Mouse (Mus musculus) heart, postnatal 0 days (tissue): ENCODE data around the gene Lamb3. TPM values are rescaled to one million over a fixed set of nuclear protein-coding genes. Genes with fewer than 3 reads are reported as not detected.

Experiments used
- ATAC-seq: fragments of 200-750 bp; cut with Nextera tagmentation; 2 replicates; pipeline ENCODE4 v1.8.0; 2017; ENCODE audit warnings: low read depth, moderate number of reproducible peaks, moderate library complexity; ENCODE audit not compliant: insufficient read depth
- DNase-seq: peaks from one replicate; pipeline ENCODE4 v3.0.0-alpha.2; 2016; ENCODE audit warnings: low spot score
- H3K27ac ChIP-seq: fragments of 300-500 bp; sonication (generic); 2 replicates; pipeline ENCODE4 v1.5.1; 2014; ENCODE audit warnings: low read depth, mild to moderate bottlenecking
- H3K27me3 ChIP-seq: fragments of 300-500 bp; sonication (generic); 2 replicates; pipeline ENCODE4 v1.6.1; 2014; ENCODE audit warnings: low read length, mixed read lengths; ENCODE audit not compliant: control insufficient read depth, insufficient read depth
- H3K36me3 ChIP-seq: fragments of 300-500 bp; sonication (generic); replicated peaks from 2 replicates; pipeline ENCODE4 v1.6.1; 2014; ENCODE audit warnings: low read length, mixed read lengths; ENCODE audit not compliant: control insufficient read depth, insufficient read depth
- H3K4me1 ChIP-seq: fragments of 300-500 bp; sonication (generic); 2 replicates; pipeline ENCODE4 v1.6.1; 2014; ENCODE audit warnings: antibody characterized with exemption; ENCODE audit not compliant: control insufficient read depth, insufficient read depth
- H3K4me2 ChIP-seq: fragments of 300-500 bp; sonication (generic); 2 replicates; pipeline ENCODE4 v1.6.1; 2014; ENCODE audit warnings: low read depth, mild to moderate bottlenecking, low read length, moderate library complexity
- H3K4me3 ChIP-seq: fragments of 300-500 bp; sonication (generic); 2 replicates; pipeline ENCODE4 v1.5.1; 2014; ENCODE audit warnings: low read depth, low read length
- H3K9ac ChIP-seq: fragments of 300-500 bp; sonication (generic); replicated peaks from 2 replicates; pipeline ENCODE4 v1.6.1; 2014; ENCODE audit warnings: low read depth, low read length, mixed read lengths
- H3K9me3 ChIP-seq: fragments of 300-500 bp; sonication (generic); replicated peaks from 2 replicates; pipeline ENCODE4 v1.6.1; 2016; ENCODE audit warnings: low read length; ENCODE audit not compliant: control insufficient read depth
- CTCF ChIP-seq: IDR thresholded peaks from 2 replicates; pipeline ENCODE4 v1.5.1; 2016; ENCODE audit warnings: antibody characterized with exemption, control low read depth, low read depth
- EP300 ChIP-seq: IDR thresholded peaks from 2 replicates; pipeline ENCODE4 v1.6.1; 2016; ENCODE audit warnings: antibody characterized with exemption, low read depth
- WGBS: fragments of 180-500 bp; shearing (Covaris S2); extraction: QIAGEN DNeasy Blood & Tissue Kit; methylation state at CpG from one replicate; pipeline ENCODE4 v1.1.7; 2014; 5-methylcytosine and 5-hydroxymethylcytosine counted together
- polyA plus RNA-seq: library from polyadenylated mRNA; unstranded; fragments of >200 nt; fragmentation: Nextera tagmentation; extraction: Ambion mirVana; gene quantifications from 2 replicates; pipeline ENCODE4 v1.2.1, GENCODE M21; 2015
- total RNA-seq: library from RNA; depleted of rRNA; stranded (reverse); fragments of >200 nt; gene quantifications from 2 replicates; pipeline ENCODE4 v1.2.3, GENCODE M21; 2014; ENCODE audit warnings: low replicate concordance

Lamb3 gene
- total and polyA plus RNA-seq, 2 experiments from 2014 or later = 8.1 to 9.8 TPM

DNA sequence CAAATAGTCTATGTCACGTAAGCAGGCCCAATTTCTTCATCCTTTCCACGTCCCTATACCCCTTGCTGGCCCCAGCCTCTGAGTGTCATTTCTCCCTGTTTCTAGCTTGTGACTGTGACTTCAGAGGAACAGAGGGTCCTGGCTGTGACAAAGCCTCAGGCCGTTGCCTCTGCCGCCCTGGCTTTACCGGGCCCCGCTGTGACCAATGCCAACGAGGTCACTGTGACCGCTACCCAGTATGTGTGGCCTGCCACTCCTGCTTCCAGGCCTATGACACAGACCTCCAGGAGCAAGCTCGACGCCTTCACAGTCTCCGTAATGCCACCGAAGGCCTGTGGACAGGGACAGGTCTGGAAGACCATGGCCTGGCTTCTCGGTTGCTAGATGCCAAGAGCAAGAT is 124.5 kb downstream of the Lamb3 start:
- DNase-seq (no peak), ATAC-seq (no peak)
- no peaks in the 10 kb centered on the region for H3K27me3 ChIP-seq
- H3K4me1 ChIP-seq = peaks cover 58% of the 10 kb centered on the region
- 67% methylated on average over 13 of the region's 13 CpGs for WGBS
- no peaks in the 10 kb centered on the region for H3K9me3 ChIP-seq
- H3K4me3 ChIP-seq = no peak overlapping the region
- H3K4me2 ChIP-seq = no peak overlapping the region
- H3K36me3 ChIP-seq = no peaks in the 10 kb centered on the region
- peak overlapping the region; percentile 95 for H3K27ac ChIP-seq
- TF ChIP-seq EP300 = no peak
- TF ChIP-seq CTCF = no peak
- H3K9ac ChIP-seq = no peak overlapping the region

DNA sequence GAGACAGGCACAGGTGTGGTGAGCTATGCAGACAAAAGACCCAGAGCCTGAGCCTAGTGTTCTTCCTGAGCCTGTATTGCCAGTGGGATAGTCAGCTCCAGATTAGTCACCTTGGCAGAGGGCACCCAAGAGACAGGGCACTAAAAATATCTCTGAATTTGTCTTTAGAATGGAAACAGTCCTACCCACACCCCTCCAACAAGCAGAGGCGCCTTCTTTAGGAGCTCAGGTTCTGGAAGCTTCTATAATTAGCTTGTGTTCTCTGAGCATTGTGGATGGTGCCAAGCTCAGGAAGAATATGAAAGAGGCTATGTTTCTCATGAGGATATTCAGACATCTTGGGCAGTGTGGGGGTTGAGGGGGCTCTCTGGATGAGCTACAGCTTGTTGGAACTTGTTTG is 125.2 kb downstream of the Lamb3 start:
- H3K4me1 ChIP-seq = peaks cover 61% of the 10 kb centered on the region

DNA sequence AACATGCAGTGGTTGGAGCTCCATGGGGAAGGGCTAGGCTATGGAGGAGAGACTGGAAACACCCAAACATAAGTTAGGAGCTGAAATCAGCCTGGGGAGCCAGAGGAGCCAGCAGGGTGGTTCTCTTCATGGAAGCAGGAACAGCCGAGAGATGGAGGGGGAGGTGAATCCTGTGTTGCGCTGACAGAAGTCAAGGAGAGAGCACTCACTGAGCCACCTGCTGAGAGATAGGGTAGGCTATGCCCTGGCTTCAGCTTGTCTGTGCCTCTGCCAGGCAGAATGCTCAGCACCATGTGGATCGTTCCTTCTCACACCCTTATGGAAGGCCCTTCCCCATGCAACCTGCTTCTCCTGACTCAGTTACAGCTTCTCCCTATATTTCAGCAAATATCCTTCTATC is 126.3 kb downstream of the Lamb3 start:
- no peaks in the 10 kb centered on the region for H3K9me3 ChIP-seq
- H3K9ac ChIP-seq = no peak overlapping the region
- no peak for TF ChIP-seq EP300
- TF ChIP-seq CTCF = no peak
- peak overlapping the region; percentile 95 for H3K27ac ChIP-seq
- no peaks in the 10 kb centered on the region for H3K27me3 ChIP-seq
- ATAC-seq = no peak
- WGBS = 58% methylated on average over 3 of the region's 3 CpGs
- no peak overlapping the region for H3K4me3 ChIP-seq
- H3K4me2 ChIP-seq = no peak overlapping the region
- DNase-seq = no peak
- H3K4me1 ChIP-seq = peaks cover 65% of the 10 kb centered on the region
- H3K36me3 ChIP-seq = no peaks in the 10 kb centered on the region

More for the DNA sequence above, 125.2 kb downstream of the Lamb3 start:
- no peaks in the 10 kb centered on the region for H3K9me3 ChIP-seq
- no peak overlapping the region for H3K4me2 ChIP-seq
- H3K27ac ChIP-seq = peak overlapping the region; percentile 95
- DNase-seq (peak; percentile 58), ATAC-seq (no peak)
- no peaks in the 10 kb centered on the region for H3K27me3 ChIP-seq
- H3K36me3 ChIP-seq = no peaks in the 10 kb centered on the region
- no peak for TF ChIP-seq CTCF
- no peak for TF ChIP-seq EP300
- no peak overlapping the region for H3K4me3 ChIP-seq
- 32% methylated on average over 1 of the region's 1 CpGs for WGBS
- H3K9ac ChIP-seq = no peak overlapping the region

DNA sequence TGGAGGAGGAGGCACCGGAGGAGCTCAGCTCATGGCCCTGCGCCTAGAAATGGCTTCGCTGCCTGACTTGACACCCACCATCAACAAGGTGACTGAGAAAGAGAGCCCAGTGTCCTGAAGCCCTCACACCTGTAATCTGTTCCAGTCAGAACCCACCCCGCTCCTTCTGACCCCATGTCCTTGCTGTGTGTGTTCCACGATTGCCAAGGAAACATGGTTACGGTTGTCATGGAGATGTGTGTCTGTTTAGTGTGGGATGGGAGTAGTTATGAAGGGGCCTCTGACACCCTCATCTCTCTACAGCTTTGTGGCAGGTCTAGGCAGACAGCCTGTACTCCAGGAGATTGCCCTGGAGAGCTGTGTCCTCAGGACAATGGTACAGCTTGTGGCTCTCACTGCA is 127.0 kb downstream of the Lamb3 start:
- H3K9me3 ChIP-seq = no peaks in the 10 kb centered on the region
- H3K27ac ChIP-seq = peak overlapping the region; percentile 95
- no peak overlapping the region for H3K4me3 ChIP-seq
- H3K36me3 ChIP-seq = no peaks in the 10 kb centered on the region
- DNase-seq (peak; percentile 58), ATAC-seq (peak; percentile 7; the same call in 1 of the 2 replicates)
- 56% methylated on average over 6 of the region's 6 CpGs for WGBS
- no peaks in the 10 kb centered on the region for H3K27me3 ChIP-seq
- TF ChIP-seq EP300 (no peak), CTCF (no peak)
- no peak overlapping the region for H3K4me2 ChIP-seq
- peaks cover 65% of the 10 kb centered on the region for H3K4me1 ChIP-seq
- no peak overlapping the region for H3K9ac ChIP-seq

DNA sequence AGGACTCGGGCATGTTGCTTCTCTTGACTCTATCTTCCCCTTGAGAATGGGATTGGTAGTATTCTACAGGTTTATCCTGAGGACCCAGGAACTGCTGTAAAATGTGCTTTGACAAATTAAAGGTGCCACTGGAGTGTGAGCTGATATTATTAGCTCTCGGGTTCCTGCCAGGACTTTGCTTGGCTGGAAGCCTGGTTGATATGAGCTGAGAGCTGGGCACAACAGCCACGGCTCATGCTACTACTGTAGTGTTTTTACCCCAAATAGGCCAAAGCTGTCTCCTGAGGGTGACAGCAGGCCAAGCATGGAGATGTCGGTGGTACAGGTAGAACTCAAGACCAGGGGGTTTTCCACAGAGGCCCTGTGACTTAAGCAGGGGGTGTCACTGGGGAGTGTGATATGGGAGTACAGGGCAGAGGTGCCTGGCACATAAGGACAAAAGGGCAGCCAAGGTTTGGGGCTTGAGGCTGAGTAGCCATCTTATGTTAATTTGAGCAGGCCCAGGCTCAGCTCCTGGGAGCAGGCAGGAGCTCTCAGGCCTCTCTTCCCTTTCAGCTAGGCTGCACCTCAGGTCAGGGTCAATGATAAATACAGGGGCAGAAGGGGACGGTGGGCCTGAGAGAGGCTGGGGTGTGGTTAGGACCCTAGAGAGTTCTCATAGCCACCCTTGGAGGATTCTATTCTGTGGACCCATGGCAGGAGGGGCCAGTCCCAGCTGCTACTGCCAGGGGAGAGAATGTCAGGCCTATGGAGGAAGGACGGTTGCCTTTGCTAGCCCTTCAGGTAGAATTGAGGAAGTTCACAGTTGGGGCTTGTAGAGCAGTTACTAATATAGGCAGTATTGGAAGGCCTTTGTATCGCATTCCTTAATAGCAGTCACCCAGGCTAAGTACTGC is 128.9 kb downstream of the Lamb3 start:
- H3K36me3 ChIP-seq = no peaks in the 10 kb centered on the region
- peaks cover 56% of the 10 kb centered on the region for H3K4me1 ChIP-seq
- H3K4me3 ChIP-seq = no peak overlapping the region
- ATAC-seq (peak; percentile 75), DNase-seq (peak; percentile 84)
- 43% methylated on average over 7 of the region's 7 CpGs for WGBS
- no peak overlapping the region for H3K9ac ChIP-seq
- TF ChIP-seq EP300 (peak; percentile 78), CTCF (no peak)
- H3K27me3 ChIP-seq = no peaks in the 10 kb centered on the region
- H3K27ac ChIP-seq = peak overlapping the region; percentile 95
- H3K9me3 ChIP-seq = no peaks in the 10 kb centered on the region
- H3K4me2 ChIP-seq = no peak overlapping the region
